Comparison of ENCODE assay signal across 8 mouse cellular contexts in genomic region chr5:74704460-74704790, GRCm38 (mm10). TPM values are rescaled to one million over a fixed set of nuclear protein-coding genes. Genes with fewer than 3 reads are reported as not detected.
DNase-seq lines count a peak whose midpoint lies in the region; ATAC-seq lines count a peak whose summit lies in the region.

No protein-coding gene starts in this region.

- H3K27ac ChIP-seq in forebrain, embryonic 16.5 days (ENCODE audit: low read length): no peak overlapping the region
- H3K27ac ChIP-seq in macrophage: no peak overlapping the region

- H3K4me2 ChIP-seq in forebrain, embryonic 16.5 days (ENCODE audit: low read length): peak overlapping the region; percentile 54

- H3K27me3 ChIP-seq in forebrain, embryonic 16.5 days (replicated peaks; ENCODE audit: control insufficient read depth, insufficient read depth, low read length): no peaks in the 10 kb centered on the region

- ATAC-seq in forebrain, embryonic 16.5 days: peak; percentile 96
- peak; percentile 91 to 94 for ATAC-seq in hematopoietic stem cell, adult 5-6 weeks (replicated peaks in 1 of 2; ENCODE audit: insufficient read depth in 1 of 2, low FRiP score in 2 of 2, low TSS enrichment in 1 of 2, low read depth in 1 of 2, poor library complexity in 2 of 2, severe bottlenecking in 2 of 2)

- no peaks in the 10 kb centered on the region for H3K79me2 ChIP-seq in macrophage (ENCODE audit: inconsistent target)

- H3K36me3 ChIP-seq in forebrain, embryonic 16.5 days (ENCODE audit: control insufficient read depth, insufficient read depth): no peaks in the 10 kb centered on the region
- H3K36me3 ChIP-seq in macrophage (ENCODE audit: inconsistent target): no peaks in the 10 kb centered on the region

- DNase-seq in MEL-GATA-1-ER (ENCODE audit: extremely low read depth, low read depth): peak; percentile 82
- peak; percentile 74 for DNase-seq in c-Kit-positive CD71-positive TER-119-negative erythroid progenitor cells, embryonic 14.5 days (ENCODE audit: low read depth)
- peak; percentile 23 for DNase-seq in layer of hippocampus, adult 9-11 months
- peak; percentile 7 to 21 for DNase-seq in right cerebral cortex, adult 2 months (ENCODE audit: low spot score in 2 of 2)
- peak; percentile 68 to 85 for DNase-seq in urinary bladder, postnatal 36 days (ENCODE audit: low spot score in 2 of 2)

- peaks cover 11% of the 10 kb centered on the region for H3K4me1 ChIP-seq in forebrain, embryonic 16.5 days (replicated peaks; ENCODE audit: control insufficient read depth, insufficient read depth, low read length)

- no peaks in the 10 kb centered on the region for H3K9me3 ChIP-seq in forebrain, embryonic 16.5 days (ENCODE audit: control insufficient read depth, low read length)

- WGBS in forebrain, embryonic 16.5 days: 0% methylated on average over 8 of the region's 8 CpGs
- under 1% methylated on average over 8 of the region's 8 CpGs for WGBS in macrophage (ENCODE audit: missing documents)

- peak overlapping the region; percentile 38 for H3K9ac ChIP-seq in forebrain, embryonic 16.5 days (replicated peaks; ENCODE audit: low read depth, low read length)

- peak overlapping the region; percentile 40 for H3K4me3 ChIP-seq in forebrain, embryonic 16.5 days (replicated peaks; ENCODE audit: low read length)
- H3K4me3 ChIP-seq in macrophage (ENCODE audit: inconsistent target): peak overlapping the region; percentile 8; the same call in 1 of the 2 replicates

RNA-seq across cellular contexts. Expression of gene Lnx1, which starts 1.7 kb away (rescaled TPM):
- 4.9 and 6.1 TPM in 2 replicates for polyA plus RNA-seq in forebrain, embryonic 16.5 days (2015; fragmentation: Nextera tagmentation; extraction: Ambion mirVana)
- 0.05 and 0.25 TPM in 2 replicates for total RNA-seq in hematopoietic stem cell, adult 5-6 weeks (2017)
- under 1 TPM in 1 of 26 experiments, not detected in 25; 0.31 TPM for total RNA-seq in macrophage (2018; cell fraction: chromatin; rRNA removed)
- under 1 TPM in 8 of 26 experiments, not detected in 18; 0.05 to 0.37 (median 0.14) TPM for total RNA-seq in macrophage (2018; cell fraction: cytosol; rRNA removed)
- total RNA-seq in macrophage (2018; cell fraction: nucleus; rRNA removed): under 1 TPM in 3 of 26 experiments, not detected in 23; 0.37 to 0.72 (median 0.53) TPM
- polyA plus RNA-seq in macrophage (2018): not detected in 3 replicates

Comparison
In these comparisons a context has a peak if more than half of its experiments do, and no peak if none do; other contexts are left out.
1. DNase-seq: peak in every context shown above with its lines; median percentile 82 in MEL-GATA-1-ER; 76 in urinary bladder, postnatal 36 days; 74 in c-Kit-positive CD71-positive TER-119-negative erythroid progenitor cells, embryonic 14.5 days; 23 in layer of hippocampus, adult 9-11 months; 14 in right cerebral cortex, adult 2 months.